Mouse (Mus musculus) splenic B cell, adult 2 months (primary cell): ENCODE measurements around the gene Mark2.

Experiments used
- DNase-seq: peaks from one replicate; pipeline ENCODE4 v3.0.0-alpha.2; 2011; ENCODE audit warnings: low read depth, low spot score
- H3K27me3 ChIP-seq: 2 replicates; pipeline ENCODE4 v1.6.1; 2012; ENCODE audit warnings: mild to moderate bottlenecking, low read length, moderate library complexity, mixed read lengths; ENCODE audit not compliant: control insufficient read depth, poor library complexity, insufficient read depth, severe bottlenecking
- H3K36me3 ChIP-seq: 2 replicates; pipeline ENCODE4 v1.6.1; 2012; ENCODE audit warnings: mild to moderate bottlenecking, low read length, moderate library complexity, mixed read lengths; ENCODE audit not compliant: control insufficient read depth, poor library complexity, insufficient read depth, severe bottlenecking

The Mark2 gene

GRCm38 (mm10) chr19:7310704-7311103 is 31.0 kb downstream of the Mark2 start:
- no peaks in the 10 kb centered on the region for H3K27me3 ChIP-seq
- H3K36me3 ChIP-seq, result 0 out of 2 replicates have a peak, but pooled peaks cover 2% of the 10 kb centered on the region
- no peak for DNase-seq

- Histone ChIP-seq H3K27me3 (no peaks in the 10 kb centered on the region), H3K36me3 (0 out of 2 replicates have a peak, but pooled peaks cover 2% of the 10 kb centered on the region)
- no peak for DNase-seq
Measured at GRCm38 (mm10) chr19:7309738-7310330, 31.8 kb downstream of the Mark2 start.

- Histone ChIP-seq H3K36me3 (no peaks in the 10 kb centered on the region), H3K27me3 (no peaks in the 10 kb centered on the region)
- no peak for DNase-seq
Measured at GRCm38 (mm10) chr19:7307995-7308770, 33.5 kb downstream of the Mark2 start.

GRCm38 (mm10) chr19:7306968-7307367 is 34.7 kb downstream of the Mark2 start:
- no peaks in the 10 kb centered on the region for H3K36me3 ChIP-seq
- H3K27me3 ChIP-seq, result no peaks in the 10 kb centered on the region
- no peak for DNase-seq

GRCm38 (mm10) chr19:7305380-7306310 is 36.0 kb downstream of the Mark2 start:
- DNase-seq, result no peak
- Histone ChIP-seq H3K36me3 (no peaks in the 10 kb centered on the region), H3K27me3 (no peaks in the 10 kb centered on the region)

GRCm38 (mm10) chr19:7304801-7305200 is 36.9 kb downstream of the Mark2 start:
- H3K27me3 ChIP-seq, result no peaks in the 10 kb centered on the region
- no peak for DNase-seq
- no peaks in the 10 kb centered on the region for H3K36me3 ChIP-seq

- H3K27me3 ChIP-seq, result no peaks in the 10 kb centered on the region
- DNase-seq, result no peak
Measured at GRCm38 (mm10) chr19:7303796-7304195, 37.9 kb downstream of the Mark2 start.

GRCm38 (mm10) chr19:7302493-7302797 is 39.2 kb downstream of the Mark2 start:
- H3K27me3 ChIP-seq, result no peaks in the 10 kb centered on the region
- no peaks in the 10 kb centered on the region for H3K36me3 ChIP-seq
- no peak for DNase-seq

More at GRCm38 (mm10) chr19:7303796-7304195, 37.9 kb downstream of the Mark2 start:
- no peaks in the 10 kb centered on the region for H3K36me3 ChIP-seq

GRCm38 (mm10) chr19:7301647-7302492 is 39.8 kb downstream of the Mark2 start:
- no peaks in the 10 kb centered on the region for H3K27me3 ChIP-seq
- no peaks in the 10 kb centered on the region for H3K36me3 ChIP-seq
- no peak for DNase-seq

- DNase-seq, result no peak
- no peaks in the 10 kb centered on the region for H3K36me3 ChIP-seq
- no peaks in the 10 kb centered on the region for H3K27me3 ChIP-seq
Measured at GRCm38 (mm10) chr19:7300078-7300477, 41.6 kb downstream of the Mark2 start.

GRCm38 (mm10) chr19:7299052-7299451 is 42.6 kb downstream of the Mark2 start:
- H3K36me3 ChIP-seq, result no peaks in the 10 kb centered on the region

GRCm38 (mm10) chr19:7295959-7296358 is 45.7 kb downstream of the Mark2 start:
- Histone ChIP-seq H3K36me3 (no peaks in the 10 kb centered on the region), H3K27me3 (no peaks in the 10 kb centered on the region; the same call in 1 of the 2 replicates)
- DNase-seq, result no peak

More at GRCm38 (mm10) chr19:7299052-7299451, 42.6 kb downstream of the Mark2 start:
- no peak for DNase-seq
- H3K27me3 ChIP-seq, result no peaks in the 10 kb centered on the region; the same call in 1 of the 2 replicates

- no peaks in the 10 kb centered on the region; the same call in 1 of the 2 replicates for H3K27me3 ChIP-seq
- peaks cover 2% of the 10 kb centered on the region; the same call in 1 of the 2 replicates for H3K36me3 ChIP-seq
- peak; percentile 74 for DNase-seq
Measured at GRCm38 (mm10) chr19:7295071-7295658, 46.5 kb downstream of the Mark2 start.
